Mouse (Mus musculus): ENCODE data around the gene Selenow.

Gene Selenow

GRCm38 (mm10) chr7:15905861-15906260 is 16.3 kb downstream of the Selenow start:
- no peak for DNase-seq (ENCODE audit: low spot score in 2 of 2)

- DNase-seq (ENCODE audit: low spot score in 2 of 2), result no peak
Measured at GRCm38 (mm10) chr7:15901366-15902048, 20.7 kb downstream of the Selenow start.

GRCm38 (mm10) chr7:15894251-15894650 is 28.0 kb downstream of the Selenow start:
- DNase-seq (ENCODE audit: low spot score in 2 of 2), result no peak

- DNase-seq (ENCODE audit: low spot score in 2 of 2), result no peak
Measured at GRCm38 (mm10) chr7:15884127-15884526, 38.1 kb downstream of the Selenow start.

- no peak for DNase-seq (ENCODE audit: low spot score in 2 of 2)
Measured at GRCm38 (mm10) chr7:15882317-15882716, 39.9 kb downstream of the Selenow start, which contains the start of gene Crxos. Crxos (plus strand) TSS chr7:15882617.

GRCm38 (mm10) chr7:15881831-15882230 is 40.4 kb downstream of the Selenow start:
- no peak for DNase-seq (ENCODE audit: low spot score in 2 of 2)

- DNase-seq (ENCODE audit: low spot score in 2 of 2), result no peak
Measured at GRCm38 (mm10) chr7:15881388-15881787, 40.8 kb downstream of the Selenow start.

- DNase-seq (ENCODE audit: low spot score in 2 of 2), result no peak
Measured at GRCm38 (mm10) chr7:15879756-15880155, 42.4 kb downstream of the Selenow start, which contains the start of gene Crx. Crx (minus strand) TSS chr7:15879968.

Data from spleen, postnatal 10 days (tissue).